Mouse (Mus musculus) limb, embryonic 11.5 days (tissue): ENCODE measurements at regions not wholly inside any gene's neighbourhood (a gene's known extent, or its start where the extent isn't known, plus 50 kb on each side); places are given as distances from the start of the nearest gene placed in this dataset.

Experiments used
- ATAC-seq: fragments of 200-750 bp; cut with Nextera tagmentation; 2 replicates; pipeline ENCODE4 v1.8.0; 2017; ENCODE audit warnings: low read depth; ENCODE audit not compliant: insufficient number of reproducible peaks, low FRiP score, low TSS enrichment
- DNase-seq: peaks from one replicate; pipeline ENCODE4 v3.0.0-alpha.2; 2015; ENCODE audit warnings: low spot score
- H3K27ac ChIP-seq: fragments of 300-500 bp; sonication (generic); replicated peaks from 2 replicates; pipeline ENCODE4 v1.5.1; 2014; ENCODE audit warnings: low read depth, mild to moderate bottlenecking, low read length
- H3K27me3 ChIP-seq: fragments of 300-500 bp; sonication (generic); 2 replicates; pipeline ENCODE4 v1.6.1; 2014; ENCODE audit warnings: mild to moderate bottlenecking, low read length, mixed read lengths; ENCODE audit not compliant: control insufficient read depth, insufficient read depth
- H3K36me3 ChIP-seq: fragments of 300-500 bp; sonication (generic); 2 replicates; pipeline ENCODE4 v1.6.1; 2014; ENCODE audit warnings: mild to moderate bottlenecking, low read length, moderate library complexity, mixed read lengths; ENCODE audit not compliant: control insufficient read depth, insufficient read depth
- H3K4me1 ChIP-seq: fragments of 300-500 bp; sonication (generic); 2 replicates; pipeline ENCODE4 v1.6.1; 2014; ENCODE audit warnings: low read length, mixed read lengths; ENCODE audit not compliant: control insufficient read depth, insufficient read depth
- H3K4me2 ChIP-seq: fragments of 300-500 bp; sonication (generic); 2 replicates; pipeline ENCODE4 v1.6.1; 2014; ENCODE audit warnings: low read depth, mild to moderate bottlenecking, moderate library complexity; ENCODE audit not compliant: severe bottlenecking
- H3K4me3 ChIP-seq: fragments of 300-500 bp; sonication (generic); 2 replicates; pipeline ENCODE4 v1.5.1; 2014; ENCODE audit warnings: low read depth, low read length
- H3K9ac ChIP-seq: fragments of 300-500 bp; sonication (generic); 2 replicates; pipeline ENCODE4 v1.6.1; 2014; ENCODE audit warnings: mild to moderate bottlenecking, low read length
- H3K9me3 ChIP-seq: fragments of 300-500 bp; sonication (generic); 2 replicates; pipeline ENCODE4 v1.6.1; 2016; ENCODE audit warnings: low read length; ENCODE audit not compliant: control insufficient read depth
- WGBS: fragments of 180-500 bp; shearing (Covaris S2); extraction: QIAGEN DNeasy Blood & Tissue Kit; methylation state at CpG from one replicate; pipeline ENCODE4 v1.1.7; 2014; 5-methylcytosine and 5-hydroxymethylcytosine counted together

GRCm38 (mm10) chr1:41412078-41412477 is 606.7 kb downstream of the Tmem182 start:
- Histone ChIP-seq H3K4me3 (no peak overlapping the region), H3K9me3 (no peaks in the 10 kb centered on the region), H3K27ac (no peak overlapping the region), H3K36me3 (no peaks in the 10 kb centered on the region), H3K9ac (no peak overlapping the region), H3K27me3 (no peaks in the 10 kb centered on the region), H3K4me2 (no peak overlapping the region), H3K4me1 (no peaks in the 10 kb centered on the region)
- DNase-seq (no peak), ATAC-seq (no peak)
- 90% methylated on average over 8 of the region's 8 CpGs for WGBS

- 88% methylated on average over 3 of the region's 3 CpGs for WGBS
- no peaks in the 10 kb centered on the region for H3K4me1 ChIP-seq
- H3K4me2 ChIP-seq: no peak overlapping the region
- H3K27ac ChIP-seq: no peak overlapping the region
- no peak overlapping the region for H3K4me3 ChIP-seq
- no peak for DNase-seq
- no peak overlapping the region for H3K9ac ChIP-seq
- H3K27me3 ChIP-seq: no peaks in the 10 kb centered on the region
- no peaks in the 10 kb centered on the region for H3K9me3 ChIP-seq
- no peaks in the 10 kb centered on the region for H3K36me3 ChIP-seq
- ATAC-seq: no peak
Measured at GRCm38 (mm10) chr1:41420489-41421327, 615.3 kb downstream of the Tmem182 start.

- Histone ChIP-seq H3K4me2 (no peak overlapping the region), H3K27ac (no peak overlapping the region), H3K27me3 (no peaks in the 10 kb centered on the region), H3K4me3 (no peak overlapping the region), H3K36me3 (no peaks in the 10 kb centered on the region), H3K9ac (no peak overlapping the region), H3K4me1 (no peaks in the 10 kb centered on the region), H3K9me3 (no peaks in the 10 kb centered on the region)
- no peak for ATAC-seq
- DNase-seq: no peak
- WGBS: 84% methylated on average over 6 of the region's 6 CpGs
Measured at GRCm38 (mm10) chr1:41427853-41428252, 622.5 kb downstream of the Tmem182 start.

- H3K27me3 ChIP-seq: no peaks in the 10 kb centered on the region
- DNase-seq (no peak), ATAC-seq (no peak)
- H3K36me3 ChIP-seq: no peaks in the 10 kb centered on the region
- no peaks in the 10 kb centered on the region for H3K4me1 ChIP-seq
- H3K4me3 ChIP-seq: no peak overlapping the region
- 68% methylated on average over 7 of the region's 7 CpGs for WGBS
- H3K4me2 ChIP-seq: no peak overlapping the region
- H3K27ac ChIP-seq: no peak overlapping the region
- H3K9ac ChIP-seq: no peak overlapping the region
- H3K9me3 ChIP-seq: no peaks in the 10 kb centered on the region
Measured at GRCm38 (mm10) chr1:41431127-41431690, 625.8 kb downstream of the Tmem182 start.

GRCm38 (mm10) chr1:41435379-41435778 is 630.0 kb downstream of the Tmem182 start:
- no peaks in the 10 kb centered on the region for H3K27me3 ChIP-seq
- no peaks in the 10 kb centered on the region for H3K36me3 ChIP-seq
- H3K9me3 ChIP-seq: no peaks in the 10 kb centered on the region
- DNase-seq (no peak), ATAC-seq (no peak)
- H3K4me2 ChIP-seq: no peak overlapping the region
- H3K27ac ChIP-seq: no peak overlapping the region
- no peak overlapping the region for H3K9ac ChIP-seq
- no peak overlapping the region for H3K4me3 ChIP-seq
- H3K4me1 ChIP-seq: no peaks in the 10 kb centered on the region
- 91% methylated on average over 3 of the region's 3 CpGs for WGBS

- Histone ChIP-seq H3K36me3 (no peaks in the 10 kb centered on the region), H3K27ac (no peak overlapping the region), H3K27me3 (no peaks in the 10 kb centered on the region), H3K4me3 (no peak overlapping the region), H3K4me2 (no peak overlapping the region), H3K9me3 (no peaks in the 10 kb centered on the region), H3K9ac (no peak overlapping the region), H3K4me1 (no peaks in the 10 kb centered on the region)
- ATAC-seq: no peak
- DNase-seq: no peak
Measured at GRCm38 (mm10) chr1:41449972-41450371, 644.6 kb downstream of the Tmem182 start.
